In genomic region chr8:94057157-94057854, GRCm38 (mm10) we compare ENCODE assay signal across 8 mouse cellular contexts. TPM values are rescaled to one million over a fixed set of nuclear protein-coding genes. Genes with fewer than 3 reads are reported as not detected.
A peak's percentile ranks its signal among the peaks of the same experiment; 100 is the strongest.
DNase-seq lines count a peak whose midpoint lies in the region; ATAC-seq and TF ChIP-seq lines count a peak whose summit lies in the region.

No protein-coding gene starts in this region.

- WGBS in hindbrain, embryonic 14.5 days: 59% methylated on average over 6 of the region's 6 CpGs
- 62% methylated on average over 6 of the region's 6 CpGs for WGBS in hindbrain, embryonic 12.5 days

- no peak overlapping the region for H3K27ac ChIP-seq in hindbrain, embryonic 14.5 days
- no peak overlapping the region for H3K27ac ChIP-seq in hindbrain, embryonic 12.5 days

- H3K9ac ChIP-seq in hindbrain, embryonic 14.5 days: no peak overlapping the region
- H3K9ac ChIP-seq in hindbrain, embryonic 12.5 days: no peak overlapping the region

- H3K4me2 ChIP-seq in hindbrain, embryonic 14.5 days (replicated peaks): no peak overlapping the region
- H3K4me2 ChIP-seq in hindbrain, embryonic 12.5 days (replicated peaks): no peak overlapping the region

- no peaks in the 10 kb centered on the region for H3K4me1 ChIP-seq in hindbrain, embryonic 14.5 days (replicated peaks; ENCODE audit: control insufficient read depth, insufficient read depth, low read length)
- no peaks in the 10 kb centered on the region for H3K4me1 ChIP-seq in hindbrain, embryonic 12.5 days

- H3K27me3 ChIP-seq in hindbrain, embryonic 14.5 days (ENCODE audit: control insufficient read depth, insufficient read depth, low read length): no peaks in the 10 kb centered on the region
- H3K27me3 ChIP-seq in hindbrain, embryonic 12.5 days: no peaks in the 10 kb centered on the region
- H3K27me3 ChIP-seq in C2C12 (ENCODE audit: control insufficient read depth, insufficient read depth, insufficient read length): no peaks in the 10 kb centered on the region

- no peaks in the 10 kb centered on the region for H3K79me2 ChIP-seq in C2C12 (ENCODE audit: control insufficient read depth, insufficient read depth)

- peak; percentile 8 for TF ChIP-seq CTCF in C2C12 (IDR thresholded peaks at IDR 0.05; ENCODE audit: control insufficient read depth, insufficient read depth, insufficient read length)

- peak; percentile 77 for DNase-seq in hindbrain, embryonic 14.5 days (ENCODE audit: low spot score)
- peak; percentile 64 for DNase-seq in adipocyte (ENCODE audit: low spot score)
- peak; percentile 29 for DNase-seq in embryo, embryonic 9.5 days (ENCODE audit: extremely low spot score)
- peak; percentile 47 to 77 for DNase-seq in kidney, postnatal 25 days
- peak; percentile 72 for DNase-seq in lung, postnatal 36 days
- peak; percentile 30 to 73 for DNase-seq in spleen, postnatal 4 days (ENCODE audit: low spot score in 2 of 2)

- peaks cover 86% of the 10 kb centered on the region for H3K36me3 ChIP-seq in hindbrain, embryonic 14.5 days (replicated peaks; ENCODE audit: control insufficient read depth, insufficient read depth)
- H3K36me3 ChIP-seq in hindbrain, embryonic 12.5 days: peaks cover 52% of the 10 kb centered on the region
- peaks cover 46% of the 10 kb centered on the region for H3K36me3 ChIP-seq in C2C12 (ENCODE audit: control insufficient read depth, insufficient read depth)

- no peaks in the 10 kb centered on the region for H3K9me3 ChIP-seq in hindbrain, embryonic 14.5 days (ENCODE audit: control insufficient read depth, low read length)
- H3K9me3 ChIP-seq in hindbrain, embryonic 12.5 days (replicated peaks): no peaks in the 10 kb centered on the region

- no peak overlapping the region for H3K4me3 ChIP-seq in hindbrain, embryonic 14.5 days (replicated peaks; ENCODE audit: low read length)
- no peak overlapping the region for H3K4me3 ChIP-seq in hindbrain, embryonic 12.5 days
- no peak overlapping the region for H3K4me3 ChIP-seq in C2C12 (ENCODE audit: insufficient read depth, poor library complexity, severe bottlenecking)

- no peak for ATAC-seq in hindbrain, embryonic 14.5 days (ENCODE audit: low FRiP score)
- no peak for ATAC-seq in hindbrain, embryonic 12.5 days (ENCODE audit: low FRiP score)

- no peak overlapping the region for H3ac ChIP-seq in C2C12 (ENCODE audit: control insufficient read depth, insufficient read length, low read depth)

- H3K79me3 ChIP-seq in C2C12 (ENCODE audit: low read depth): no peaks in the 10 kb centered on the region

TF ChIP-seq in C2C12, 6 proteins besides CTCF, POLR2A, EP300 and RAD21:
- TF ChIP-seq MYOD1 (IDR thresholded peaks at IDR 0.05; ENCODE audit: control insufficient read depth, insufficient read length, low read depth) (no peak), FOSL1 (IDR thresholded peaks at IDR 0.05; ENCODE audit: insufficient read depth, low read length, poor library complexity, severe bottlenecking) (no peak), MYOG (IDR thresholded peaks at IDR 0.05; ENCODE audit: control insufficient read depth, extremely low read depth, insufficient read length) (no peak), CEBPB (IDR thresholded peaks at IDR 0.05; ENCODE audit: low read depth) (no peak), MAX (IDR thresholded peaks at IDR 0.05) (no peak), USF1 (IDR thresholded peaks at IDR 0.05; ENCODE audit: low read depth) (no peak)

RNA-seq across cellular contexts. Expression of gene Ogfod1, which starts 20.3 kb away (rescaled TPM):
- polyA plus RNA-seq in hindbrain, embryonic 14.5 days (2014; fragmentation: Nextera tagmentation; extraction: Ambion mirVana): 14.0 and 18.0 TPM in 2 replicates
- 14.6 and 17.7 TPM in 2 replicates for polyA plus RNA-seq in hindbrain, embryonic 12.5 days (2016; fragmentation: Nextera tagmentation; extraction: Ambion mirVana)
- 9.7 TPM for polyA plus RNA-seq in C2C12 (2012; fragmentation: generic; extraction: Trizol)

RNA-seq across cellular contexts. Expression of gene Nudt21, which starts 20.5 kb away (rescaled TPM):
- 95.1 and 96.8 TPM in 2 replicates for polyA plus RNA-seq in hindbrain, embryonic 14.5 days (2014; fragmentation: Nextera tagmentation; extraction: Ambion mirVana)
- polyA plus RNA-seq in hindbrain, embryonic 12.5 days (2016; fragmentation: Nextera tagmentation; extraction: Ambion mirVana): 127 and 132 TPM in 2 replicates
- 112 TPM for polyA plus RNA-seq in C2C12 (2012; fragmentation: generic; extraction: Trizol)

RNA-seq across cellular contexts. Expression of gene Bbs2, which starts 41.4 kb away (rescaled TPM):
- 19.7 and 20.6 TPM in 2 replicates for polyA plus RNA-seq in hindbrain, embryonic 14.5 days (2014; fragmentation: Nextera tagmentation; extraction: Ambion mirVana)
- polyA plus RNA-seq in hindbrain, embryonic 12.5 days (2016; fragmentation: Nextera tagmentation; extraction: Ambion mirVana): 22.9 and 23.4 TPM in 2 replicates
- polyA plus RNA-seq in C2C12 (2012; fragmentation: generic; extraction: Trizol): 5.9 TPM

RNA-seq across cellular contexts. Expression of gene Amfr, which starts 44.7 kb away (rescaled TPM):
- polyA plus RNA-seq in hindbrain, embryonic 14.5 days (2014; fragmentation: Nextera tagmentation; extraction: Ambion mirVana): 83.1 and 88.9 TPM in 2 replicates
- 77.4 and 79.4 TPM in 2 replicates for polyA plus RNA-seq in hindbrain, embryonic 12.5 days (2016; fragmentation: Nextera tagmentation; extraction: Ambion mirVana)
- polyA plus RNA-seq in C2C12 (2012; fragmentation: generic; extraction: Trizol): 71.0 TPM
